Mouse (Mus musculus) G1E (cell line): Measurements from ENCODE around the gene Astn2. TPM values are rescaled to one million over a fixed set of nuclear protein-coding genes. Genes with fewer than 3 reads are reported as not detected.

Source experiments
- ATAC-seq: 2 replicates; pipeline ENCODE4 v1.8.0; 2016; ENCODE audit warnings: mild to moderate bottlenecking; ENCODE audit not compliant: insufficient number of reproducible peaks, poor library complexity, low FRiP score, severe bottlenecking; ENCODE audit errors: extremely low read depth
- DNase-seq: peaks from one replicate; pipeline ENCODE4 v3.0.0; 2012; ENCODE audit warnings: low spot score
- H3K27me3 ChIP-seq: 2 replicates; pipeline ENCODE4 v1.6.1; 2012; ENCODE audit warnings: mild to moderate bottlenecking, low read length, inconsistent platforms; ENCODE audit not compliant: insufficient read depth
- H3K36me3 ChIP-seq: replicated peaks from 2 replicates; pipeline ENCODE3; 2012; ENCODE audit warnings: mild to moderate bottlenecking, inconsistent platforms
- H3K4me1 ChIP-seq: 2 replicates; pipeline ENCODE4 v1.6.1; 2012; ENCODE audit warnings: low read depth, low read length, inconsistent platforms, mixed read lengths; ENCODE audit not compliant: insufficient read depth
- H3K4me3 ChIP-seq: 2 replicates; pipeline ENCODE4 v1.5.1; 2012; ENCODE audit warnings: low read depth, mild to moderate bottlenecking, inconsistent platforms, low read length, moderate library complexity, mixed read lengths
- H3K9me3 ChIP-seq: replicated peaks from 2 replicates; pipeline ENCODE4 v1.6.1; 2012; ENCODE audit warnings: inconsistent platforms
- CTCF ChIP-seq: IDR thresholded peaks from 2 replicates; pipeline ENCODE4 v1.5.1; 2012; ENCODE audit warnings: low read depth, low read length, inconsistent platforms, mixed read lengths
- GATA1 ChIP-seq: IDR thresholded peaks from 2 replicates; pipeline ENCODE4 v1.6.1; 2012; ENCODE audit warnings: borderline replicate concordance, low read length, inconsistent platforms, mixed read lengths
- GATA2 ChIP-seq: IDR thresholded peaks from 2 replicates; pipeline ENCODE4 v1.6.1; 2012; ENCODE audit warnings: low read depth, low read length, inconsistent platforms, borderline replicate concordance
- POLR2AphosphoS5 ChIP-seq: IDR thresholded peaks from 2 replicates; pipeline ENCODE4 v1.6.1; 2012; ENCODE audit warnings: low read depth, low read length, inconsistent platforms; ENCODE audit not compliant: insufficient replicate concordance
- TAL1 ChIP-seq: conservative IDR thresholded peaks from 2 replicates; pipeline ENCODE4 v1.6.1; 2012; ENCODE audit warnings: low read depth, low read length, inconsistent platforms, mixed read lengths
- polyA plus RNA-seq: library from polyadenylated mRNA; stranded (reverse); fragments of >175 nt; gene quantifications from 2 replicates; pipeline ENCODE4 v1.2.3, GENCODE M21; 2012
- total RNA-seq, 2 experiments: library from RNA; stranded (forward) in 1 of 2; stranded (reverse) in 1 of 2; fragments of 200-1000 nt in 1 of 2; fragments of >200 nt in 1 of 2; fragmentation: Nextera tagmentation in 1 of 2; gene quantifications; 2 replicates each; pipeline ENCODE4 v1.2.3; 2014 to 2017

Gene Astn2
- total and polyA plus RNA-seq, 3 experiments = not detected

DNA sequence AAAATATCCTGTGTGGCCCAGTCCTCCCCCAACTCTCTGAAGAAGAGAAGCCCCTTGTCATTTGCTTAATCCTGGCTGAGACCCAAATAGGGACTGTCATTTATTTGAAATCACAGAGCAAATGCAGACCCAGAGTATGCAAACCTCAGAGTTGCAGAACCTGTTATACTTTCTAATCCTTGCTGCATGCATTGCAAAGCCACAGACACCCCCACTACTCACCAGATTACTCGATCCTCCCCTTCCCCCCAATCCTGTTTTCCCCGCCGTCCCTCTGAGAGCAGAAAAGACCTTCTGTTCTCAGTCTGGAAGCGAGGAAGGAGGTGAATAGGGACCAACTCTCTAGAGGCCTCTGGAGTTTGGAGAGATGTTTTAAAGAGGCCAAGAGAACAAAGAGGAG lies 13.9 kb downstream of the Astn2 start:
- TF ChIP-seq POLR2AphosphoS5 = no peak
- no peak for TF ChIP-seq CTCF
- no peak for TF ChIP-seq TAL1
- TF ChIP-seq GATA1 = no peak
- Histone ChIP-seq H3K9me3 (peaks cover 11% of the 10 kb centered on the region), H3K27me3 (no peaks in the 10 kb centered on the region), H3K4me1 (no peaks in the 10 kb centered on the region), H3K4me3 (no peak overlapping the region), H3K36me3 (no peaks in the 10 kb centered on the region)
- ATAC-seq = no peak
- DNase-seq = no peak

DNA sequence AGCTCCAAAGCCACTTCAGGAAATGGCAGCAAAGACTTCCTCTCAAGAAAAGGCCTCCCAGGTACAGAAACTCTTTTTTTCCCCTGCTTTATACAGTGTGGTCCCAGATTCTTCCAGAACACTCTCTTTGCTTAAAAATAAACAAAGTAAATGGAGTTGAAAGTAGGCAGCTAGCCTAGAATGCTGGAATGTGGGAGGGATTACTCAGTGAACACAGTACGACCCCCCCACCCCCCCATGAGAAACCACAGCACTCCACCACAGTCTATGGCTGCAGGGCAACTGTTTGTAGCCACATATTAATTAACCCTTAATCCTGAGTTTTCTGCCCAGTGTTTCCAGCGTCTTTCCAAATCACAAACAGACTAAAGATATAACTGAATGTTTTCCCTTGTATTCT lies 25.8 kb downstream of the Astn2 start:
- DNase-seq = no peak
- 0 out of 2 replicates have a peak, but pooled peaks cover 6% of the 10 kb centered on the region for H3K9me3 ChIP-seq
- ATAC-seq = no peak
- no peak for TF ChIP-seq POLR2AphosphoS5
- no peak for TF ChIP-seq CTCF
- no peak for TF ChIP-seq TAL1
- no peak for TF ChIP-seq GATA2
- TF ChIP-seq GATA1 = no peak
- no peaks in the 10 kb centered on the region for H3K27me3 ChIP-seq
- H3K4me3 ChIP-seq = no peak overlapping the region
- H3K36me3 ChIP-seq = no peaks in the 10 kb centered on the region
- H3K4me1 ChIP-seq = no peaks in the 10 kb centered on the region

DNA sequence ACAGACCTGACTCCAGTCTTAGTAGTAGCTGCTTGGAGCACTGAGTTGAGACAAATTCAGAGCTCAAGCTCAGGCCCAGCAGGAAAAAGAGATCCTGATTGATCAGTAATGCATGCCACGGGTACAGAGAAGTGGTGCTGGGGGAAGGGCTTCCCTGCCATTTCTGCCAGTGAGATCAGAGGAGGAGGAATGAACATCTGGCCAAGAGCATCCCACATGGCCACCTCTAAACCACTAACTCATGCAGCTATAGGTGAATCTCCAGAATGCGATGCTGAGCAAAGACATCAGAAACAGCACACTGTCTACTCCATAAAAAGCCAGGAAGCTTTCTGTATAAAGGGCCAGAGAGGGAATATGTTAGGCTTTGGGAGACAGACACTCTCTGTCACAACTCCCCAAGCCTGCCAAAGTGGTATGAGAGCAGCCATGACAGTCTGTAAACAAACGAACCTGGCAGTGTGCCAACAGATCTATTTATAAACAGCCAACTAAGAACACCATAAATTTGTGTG lies 33.8 kb downstream of the Astn2 start:
- Histone ChIP-seq H3K9me3 (no peaks in the 10 kb centered on the region), H3K4me3 (no peak overlapping the region), H3K27me3 (no peaks in the 10 kb centered on the region), H3K4me1 (no peaks in the 10 kb centered on the region), H3K36me3 (no peaks in the 10 kb centered on the region)
- no peak for TF ChIP-seq CTCF
- DNase-seq = no peak
- ATAC-seq = no peak

DNA sequence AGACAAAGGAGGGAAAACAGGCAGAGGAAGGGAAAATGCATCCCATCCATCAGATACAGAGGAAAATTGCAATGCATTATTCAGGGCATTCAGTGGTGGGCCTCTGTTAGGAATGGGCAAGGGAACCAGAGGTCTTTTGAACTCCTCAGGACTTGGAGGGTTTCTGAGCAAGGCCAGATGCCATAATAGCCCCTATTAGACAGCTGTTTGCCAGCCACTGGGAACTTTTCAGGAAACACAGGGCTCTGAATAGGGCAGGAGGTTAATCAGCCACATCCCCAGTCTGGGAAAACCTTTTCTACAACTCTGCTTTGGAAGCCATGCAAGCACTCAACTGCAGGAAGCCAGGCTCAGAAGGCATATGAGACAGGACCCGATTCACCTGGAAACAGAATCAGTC lies 38.9 kb downstream of the Astn2 start:
- Histone ChIP-seq H3K27me3 (no peaks in the 10 kb centered on the region), H3K4me3 (no peak overlapping the region), H3K9me3 (no peaks in the 10 kb centered on the region), H3K36me3 (no peaks in the 10 kb centered on the region), H3K4me1 (no peaks in the 10 kb centered on the region)
- ATAC-seq = no peak
- TF ChIP-seq TAL1 = no peak
- TF ChIP-seq GATA1 = no peak
- TF ChIP-seq GATA2 = no peak
- no peak for TF ChIP-seq CTCF
- TF ChIP-seq POLR2AphosphoS5 = no peak
- DNase-seq = no peak

DNA sequence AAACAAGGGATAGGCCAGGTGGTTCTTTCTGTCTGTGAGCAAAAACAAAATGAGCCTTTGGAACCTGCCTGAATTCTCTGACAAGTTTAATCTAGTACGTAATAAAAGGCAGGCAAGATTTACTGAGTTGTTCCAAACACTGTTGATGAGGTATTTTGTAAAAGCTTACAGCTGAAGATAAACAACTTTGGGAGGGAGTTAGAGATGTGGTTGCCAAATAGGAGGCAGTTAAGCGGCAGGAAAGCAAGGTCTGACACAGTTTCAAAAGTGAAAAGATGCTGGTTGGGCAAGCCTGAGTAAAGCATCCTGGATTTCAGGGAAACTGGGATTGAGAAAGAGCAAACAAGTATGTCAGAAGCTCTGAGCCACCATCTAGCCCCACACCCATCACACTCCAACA lies 59.8 kb downstream of the Astn2 start:
- ATAC-seq (no peak), DNase-seq (no peak)
- H3K36me3 ChIP-seq = no peaks in the 10 kb centered on the region
- H3K9me3 ChIP-seq = peaks cover 2% of the 10 kb centered on the region; the same call in 1 of the 2 replicates
- H3K27me3 ChIP-seq = no peaks in the 10 kb centered on the region
- no peaks in the 10 kb centered on the region for H3K4me1 ChIP-seq
- TF ChIP-seq GATA2 (no peak), GATA1 (no peak)
- no peak overlapping the region for H3K4me3 ChIP-seq

DNA sequence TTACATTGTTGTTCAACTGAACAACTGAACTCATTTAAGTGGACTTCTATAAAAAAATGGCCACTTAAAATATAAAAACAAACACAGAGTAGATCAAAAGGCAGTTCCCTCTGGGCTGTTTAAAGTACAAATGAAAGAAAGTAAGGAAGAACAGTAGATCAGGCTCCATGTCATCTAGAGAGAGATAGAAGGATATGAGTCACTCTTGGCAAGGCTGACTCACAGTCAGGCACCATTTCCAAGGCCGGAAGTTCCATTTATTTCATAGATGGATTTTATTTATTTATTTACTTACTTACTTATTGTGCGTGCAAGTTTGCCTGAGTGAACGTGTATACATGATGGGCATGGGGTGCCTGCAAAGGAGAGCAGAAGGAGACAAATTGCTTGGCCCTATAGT lies 67.0 kb downstream of the Astn2 start:
- TF ChIP-seq GATA2 (no peak), CTCF (no peak), TAL1 (no peak)
- ATAC-seq (no peak), DNase-seq (no peak)
- Histone ChIP-seq H3K27me3 (no peaks in the 10 kb centered on the region), H3K9me3 (peaks cover 5% of the 10 kb centered on the region; the same call in 1 of the 2 replicates), H3K4me3 (no peak overlapping the region), H3K36me3 (no peaks in the 10 kb centered on the region), H3K4me1 (no peaks in the 10 kb centered on the region)

DNA sequence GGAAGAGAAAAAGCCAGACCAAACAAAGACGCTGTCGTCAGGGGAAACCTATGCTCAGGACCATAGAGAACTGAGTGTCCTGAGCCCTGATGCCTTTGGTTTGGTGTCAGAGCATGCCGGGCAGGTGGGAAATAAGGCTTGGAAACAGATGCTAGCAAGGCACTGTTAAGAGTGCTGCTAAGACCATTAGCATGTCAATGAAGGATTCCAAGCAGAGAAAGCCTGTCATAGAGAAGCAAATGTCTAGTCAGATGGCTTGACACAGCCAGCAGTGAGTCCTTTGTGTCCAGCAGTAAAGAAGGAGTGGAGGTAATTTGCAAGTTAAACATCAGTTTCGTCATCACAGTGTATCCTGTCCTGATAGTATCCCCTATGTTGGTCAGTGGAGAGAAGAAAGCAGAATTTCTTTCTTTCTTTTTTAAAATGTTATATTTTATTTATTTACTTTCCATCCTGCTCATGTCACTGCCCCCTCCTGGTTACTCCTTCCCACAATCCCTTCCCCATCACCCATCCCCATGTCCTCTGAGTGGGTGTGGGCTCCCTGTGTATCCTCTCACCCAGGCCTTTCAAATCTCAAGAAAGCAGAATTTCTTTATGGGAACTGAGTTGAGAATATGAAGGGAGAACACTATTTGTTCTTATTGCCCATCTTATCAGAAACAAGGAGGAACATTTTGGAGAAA lies 73.7 kb downstream of the Astn2 start:
- no peaks in the 10 kb centered on the region for H3K36me3 ChIP-seq
- no peaks in the 10 kb centered on the region for H3K9me3 ChIP-seq
- no peak for TF ChIP-seq POLR2AphosphoS5
- TF ChIP-seq GATA2 = no peak
- TF ChIP-seq CTCF = no peak
- no peaks in the 10 kb centered on the region for H3K4me1 ChIP-seq
- no peaks in the 10 kb centered on the region for H3K27me3 ChIP-seq
- DNase-seq = no peak
- H3K4me3 ChIP-seq = no peak overlapping the region
- ATAC-seq = no peak
